Mouse (Mus musculus): ENCODE measurements at regions not wholly inside any gene's neighbourhood (a gene's known extent, or its start where the extent isn't known, plus 50 kb on each side); places are given as distances from the start of the nearest gene placed in this dataset.
"Not testable (repeated sequence)": the region's sequence is repeated elsewhere in the genome, so short reads cannot be mapped to it uniquely, and the experiment has no call there.

GRCm38 (mm10) chr10:66657520-66657919, 438.4 kb upstream of the Jmjd1c start:
- Histone ChIP-seq H3K4me1 (no peaks in the 10 kb centered on the region), H3K27ac (no peak overlapping the region), H3K4me3 (no peak overlapping the region), H3K9me3 (replicated peaks) (no peaks in the 10 kb centered on the region), H3K9ac (no peak overlapping the region), H3K27me3 (replicated peaks) (no peaks in the 10 kb centered on the region), H3K4me2 (no peak overlapping the region), H3K36me3 (no peaks in the 10 kb centered on the region)
- ATAC-seq: no peak
- 72% methylated on average over 5 of the region's 5 CpGs for WGBS (ENCODE audit: insufficient replicate concordance)

- H3K4me2 ChIP-seq: no peak overlapping the region
- H3K9ac ChIP-seq: no peak overlapping the region
- peaks cover 27% of the 10 kb centered on the region for H3K9me3 ChIP-seq (replicated peaks)
- WGBS (ENCODE audit: insufficient replicate concordance): 63% methylated on average over 6 of the region's 6 CpGs
- H3K27ac ChIP-seq: no peak overlapping the region
- no peaks in the 10 kb centered on the region for H3K4me1 ChIP-seq
- H3K4me3 ChIP-seq: no peak overlapping the region
- no peaks in the 10 kb centered on the region for H3K27me3 ChIP-seq (replicated peaks)
- no peaks in the 10 kb centered on the region for H3K36me3 ChIP-seq
- ATAC-seq: no peak
Observed at GRCm38 (mm10) chr10:66683160-66683559, 412.8 kb upstream of the Jmjd1c start.

DNA sequence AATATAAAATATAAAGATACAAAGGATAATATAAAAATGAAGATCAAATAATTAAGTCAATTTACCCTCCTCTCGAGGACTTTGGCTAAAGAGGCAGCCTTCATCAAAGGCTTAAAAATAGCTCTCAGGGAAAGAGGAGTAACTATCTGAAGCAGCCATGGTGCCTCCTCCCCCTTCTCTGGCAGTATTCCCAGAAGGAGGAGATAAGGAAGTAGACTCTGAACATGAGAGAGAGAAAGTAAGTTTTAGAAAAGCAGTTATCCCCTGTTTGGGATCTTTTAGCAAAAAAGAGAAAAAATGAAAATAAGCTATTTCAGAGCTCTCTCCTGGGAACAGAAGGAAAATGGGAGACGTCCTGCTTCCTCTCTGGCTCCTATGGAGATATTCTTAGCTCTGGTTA, 406.7 kb upstream of the Jmjd1c start:
- H3K27ac ChIP-seq; H3K4me1 ChIP-seq; H3K36me3 ChIP-seq; H3K27me3 ChIP-seq (replicated peaks); ATAC-seq; H3K9ac ChIP-seq; H3K4me3 ChIP-seq; H3K4me2 ChIP-seq: not testable (repeated sequence)
- H3K9me3 ChIP-seq (replicated peaks): peaks cover 38% of the 10 kb centered on the region
- WGBS (ENCODE audit: insufficient replicate concordance): 47% methylated on average over 2 of the region's 2 CpGs

GRCm38 (mm10) chr10:66694549-66695285, 401.2 kb upstream of the Jmjd1c start:
- Histone ChIP-seq H3K27me3 (replicated peaks) (no peaks in the 10 kb centered on the region), H3K27ac (no peak overlapping the region), H3K4me3 (no peak overlapping the region), H3K4me2 (no peak overlapping the region), H3K9ac (no peak overlapping the region), H3K9me3 (replicated peaks) (peaks cover 41% of the 10 kb centered on the region), H3K4me1 (no peaks in the 10 kb centered on the region), H3K36me3 (no peaks in the 10 kb centered on the region)
- 68% methylated on average over 11 of the region's 11 CpGs for WGBS (ENCODE audit: insufficient replicate concordance)
- ATAC-seq: no peak

- H3K9me3 ChIP-seq (replicated peaks): peaks cover 54% of the 10 kb centered on the region
- WGBS (ENCODE audit: insufficient replicate concordance): 74% methylated on average over 9 of the region's 9 CpGs
- H3K4me1 ChIP-seq; H3K27me3 ChIP-seq (replicated peaks); H3K9ac ChIP-seq; H3K4me2 ChIP-seq; H3K27ac ChIP-seq; H3K36me3 ChIP-seq; H3K4me3 ChIP-seq; ATAC-seq: not testable (repeated sequence)
Observed at GRCm38 (mm10) chr10:66714926-66715325, 381.0 kb upstream of the Jmjd1c start.

DNA sequence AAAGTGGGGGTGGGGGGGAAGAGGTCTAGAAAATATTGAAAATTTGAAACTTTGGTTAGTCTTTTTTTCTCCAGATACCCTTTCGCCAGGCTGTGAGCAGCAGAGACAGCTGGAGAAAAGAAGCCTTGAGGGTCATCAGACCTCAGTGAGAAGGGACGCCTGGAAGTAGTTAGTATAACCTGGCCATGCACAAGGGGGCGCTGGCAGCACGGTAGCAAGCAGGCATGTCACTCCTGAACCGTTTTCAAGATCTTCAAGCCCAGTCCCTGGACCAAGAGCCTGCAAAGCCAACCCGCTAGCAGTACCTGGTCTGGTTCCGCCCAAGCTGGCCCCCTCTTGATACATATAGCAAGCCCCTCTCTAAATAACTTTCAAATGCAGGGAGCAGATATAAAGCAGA, 378.0 kb upstream of the Jmjd1c start:
- Histone ChIP-seq H3K4me3 (no peak overlapping the region), H3K4me2 (no peak overlapping the region), H3K4me1 (no peaks in the 10 kb centered on the region), H3K27me3 (replicated peaks) (no peaks in the 10 kb centered on the region), H3K36me3 (no peaks in the 10 kb centered on the region), H3K9ac (no peak overlapping the region), H3K9me3 (replicated peaks) (peaks cover 61% of the 10 kb centered on the region), H3K27ac (no peak overlapping the region)
- no peak for ATAC-seq
- WGBS (ENCODE audit: insufficient replicate concordance): 66% methylated on average over 7 of the region's 7 CpGs

DNA sequence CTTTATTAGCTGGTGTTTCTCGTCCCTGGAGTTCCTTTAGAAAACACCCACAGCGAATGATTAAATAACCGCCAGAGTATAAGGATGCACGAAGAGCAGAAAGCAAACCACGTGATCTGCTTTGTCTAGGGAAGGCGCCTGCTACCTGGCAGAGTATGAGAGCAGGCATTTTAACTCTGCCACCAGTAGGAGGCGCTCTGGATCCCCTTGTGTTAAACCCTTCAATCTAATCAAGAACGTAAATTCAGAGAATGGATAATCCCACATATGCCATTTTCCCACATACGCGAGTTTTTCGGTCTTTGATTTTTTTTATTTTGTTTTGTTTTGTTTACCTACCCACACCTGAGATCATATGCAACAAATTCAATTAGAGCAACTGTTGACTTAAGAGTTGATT, 376.1 kb upstream of the Jmjd1c start:
- Histone ChIP-seq H3K27me3 (replicated peaks) (no peaks in the 10 kb centered on the region), H3K4me1 (no peaks in the 10 kb centered on the region), H3K27ac (no peak overlapping the region), H3K36me3 (no peaks in the 10 kb centered on the region), H3K4me3 (no peak overlapping the region), H3K4me2 (no peak overlapping the region), H3K9me3 (replicated peaks) (peaks cover 51% of the 10 kb centered on the region), H3K9ac (no peak overlapping the region)
- 81% methylated on average over 11 of the region's 11 CpGs for WGBS (ENCODE audit: insufficient replicate concordance)
- ATAC-seq: no peak

DNA sequence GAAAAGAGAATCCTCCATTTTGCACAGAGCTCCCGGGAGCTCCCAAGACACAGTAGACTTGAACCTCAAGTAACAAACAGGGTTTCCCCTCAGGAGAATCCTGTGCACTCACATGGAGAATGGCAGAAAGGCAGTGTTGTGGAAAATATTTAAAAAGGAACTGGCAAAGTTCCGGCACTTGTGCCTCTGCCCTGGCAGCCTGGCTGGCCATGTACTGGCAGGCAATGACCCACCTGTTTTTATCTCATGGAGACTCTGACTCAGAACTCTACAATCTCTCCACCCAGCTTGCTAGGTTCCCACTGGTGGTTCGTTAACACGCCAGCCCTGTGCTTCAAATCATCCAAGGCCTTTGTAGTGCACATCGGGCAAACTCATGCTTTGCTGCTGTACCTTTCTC, 362.3 kb upstream of the Jmjd1c start:
- Histone ChIP-seq H3K27me3 (replicated peaks) (no peaks in the 10 kb centered on the region), H3K27ac (no peak overlapping the region), H3K4me2 (no peak overlapping the region), H3K9ac (no peak overlapping the region), H3K9me3 (replicated peaks) (peaks cover 13% of the 10 kb centered on the region), H3K36me3 (no peaks in the 10 kb centered on the region), H3K4me3 (no peak overlapping the region), H3K4me1 (no peaks in the 10 kb centered on the region)
- WGBS (ENCODE audit: insufficient replicate concordance): 76% methylated on average over 5 of the region's 5 CpGs
- no peak for ATAC-seq

- Histone ChIP-seq H3K36me3 (no peaks in the 10 kb centered on the region), H3K27me3 (replicated peaks) (no peaks in the 10 kb centered on the region), H3K9ac (no peak overlapping the region), H3K4me1 (no peaks in the 10 kb centered on the region), H3K4me2 (no peak overlapping the region), H3K9me3 (replicated peaks) (peaks cover 8% of the 10 kb centered on the region), H3K4me3 (no peak overlapping the region), H3K27ac (no peak overlapping the region)
- no peak for ATAC-seq
- 56% methylated on average over 5 of the region's 5 CpGs for WGBS (ENCODE audit: insufficient replicate concordance)
Observed at GRCm38 (mm10) chr10:66734853-66735252, 361.1 kb upstream of the Jmjd1c start.

DNA sequence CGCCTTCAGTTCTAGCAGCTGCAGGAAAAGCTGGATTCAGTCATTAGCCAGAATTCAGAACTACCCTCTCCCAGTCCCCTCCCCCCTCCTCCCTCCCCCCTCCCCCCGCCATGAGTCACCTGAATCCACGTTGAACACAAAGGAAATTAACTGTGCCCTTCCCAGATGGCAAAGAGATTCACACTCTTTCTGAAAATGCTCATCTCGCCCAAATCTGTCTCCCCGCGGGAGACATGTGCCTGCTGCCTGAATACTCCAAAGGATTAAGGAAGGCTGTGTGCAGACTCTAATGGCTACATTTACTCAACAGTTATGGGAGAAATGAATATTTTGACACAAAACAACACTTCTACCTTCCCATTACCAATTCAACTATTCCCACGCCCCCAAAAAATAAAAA, 356.9 kb upstream of the Jmjd1c start:
- no peak overlapping the region for H3K4me2 ChIP-seq
- H3K9ac ChIP-seq: no peak overlapping the region
- H3K4me1 ChIP-seq: no peaks in the 10 kb centered on the region
- no peak overlapping the region for H3K27ac ChIP-seq
- no peak for ATAC-seq
- no peaks in the 10 kb centered on the region for H3K27me3 ChIP-seq (replicated peaks)
- H3K36me3 ChIP-seq: no peaks in the 10 kb centered on the region
- H3K4me3 ChIP-seq: no peak overlapping the region
- whole genome bisulfite sequencing (ENCODE audit: insufficient replicate concordance): 75% methylated on average over 6 of the region's 7 CpGs
- no peaks in the 10 kb centered on the region; the same call in 1 of the 2 replicates for H3K9me3 ChIP-seq (replicated peaks)

DNA sequence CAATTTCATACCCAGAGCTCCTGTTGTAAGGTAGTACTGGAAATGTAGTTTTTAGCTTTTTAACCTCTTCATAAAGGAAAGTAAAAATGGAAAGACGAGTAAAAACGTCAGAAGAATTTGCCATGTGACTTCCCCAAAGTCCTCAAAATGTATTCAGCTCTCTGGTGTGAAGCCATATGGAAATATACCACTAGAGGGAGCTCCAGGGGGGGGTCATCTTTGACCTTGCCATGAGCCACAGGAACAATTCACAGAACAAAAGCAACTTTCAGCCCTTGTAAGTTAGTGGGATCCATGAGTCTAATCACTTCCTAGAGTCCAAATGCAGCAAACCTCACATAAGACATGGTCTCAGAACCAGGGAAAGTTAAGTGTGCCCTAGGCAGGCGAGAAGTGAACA, 354.1 kb upstream of the Jmjd1c start:
- Histone ChIP-seq H3K4me2 (no peak overlapping the region), H3K27ac (no peak overlapping the region), H3K9ac (no peak overlapping the region), H3K36me3 (no peaks in the 10 kb centered on the region), H3K4me3 (no peak overlapping the region), H3K4me1 (no peaks in the 10 kb centered on the region), H3K27me3 (replicated peaks) (no peaks in the 10 kb centered on the region), H3K9me3 (replicated peaks) (no peaks in the 10 kb centered on the region; the same call in 1 of the 2 replicates)
- 32% methylated on average over 3 of the region's 3 CpGs for WGBS (ENCODE audit: insufficient replicate concordance)
- ATAC-seq: no peak

DNA sequence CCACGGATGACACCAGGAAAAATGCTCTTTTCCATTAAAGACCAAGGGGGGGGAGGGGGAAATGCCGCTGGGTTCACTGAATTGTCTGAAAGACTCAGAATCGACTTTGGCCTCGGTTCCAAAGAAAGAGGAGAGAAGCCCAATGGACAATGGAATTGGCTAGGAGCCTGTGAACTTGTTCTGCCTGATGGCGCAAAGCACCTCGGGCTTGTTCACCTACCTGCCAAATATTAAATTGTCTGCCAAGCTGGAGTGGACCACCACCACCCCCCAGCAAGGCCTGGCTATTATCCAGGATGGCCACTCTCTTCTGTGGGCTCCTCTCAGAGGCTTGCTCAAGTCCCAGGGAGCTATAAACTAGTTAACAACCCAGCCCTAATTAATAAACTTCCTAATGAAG, 352.7 kb upstream of the Jmjd1c start:
- WGBS (ENCODE audit: insufficient replicate concordance): 58% methylated on average over 6 of the region's 6 CpGs
- no peaks in the 10 kb centered on the region for H3K27me3 ChIP-seq (replicated peaks)
- H3K9me3 ChIP-seq (replicated peaks): no peaks in the 10 kb centered on the region
- no peak overlapping the region for H3K4me3 ChIP-seq
- H3K4me1 ChIP-seq: no peaks in the 10 kb centered on the region
- no peaks in the 10 kb centered on the region for H3K36me3 ChIP-seq
- H3K9ac ChIP-seq: no peak overlapping the region
- H3K27ac ChIP-seq: no peak overlapping the region
- ATAC-seq: no peak
- H3K4me2 ChIP-seq: no peak overlapping the region

- Histone ChIP-seq H3K4me1 (no peaks in the 10 kb centered on the region), H3K9ac (no peak overlapping the region), H3K4me3 (no peak overlapping the region), H3K36me3 (no peaks in the 10 kb centered on the region), H3K4me2 (no peak overlapping the region), H3K9me3 (replicated peaks) (no peaks in the 10 kb centered on the region), H3K27ac (no peak overlapping the region), H3K27me3 (replicated peaks) (no peaks in the 10 kb centered on the region)
- ATAC-seq: no peak
- 83% methylated on average over 10 of the region's 10 CpGs for WGBS (ENCODE audit: insufficient replicate concordance)
Observed at GRCm38 (mm10) chr10:66745871-66746270, 350.1 kb upstream of the Jmjd1c start.

Data from liver, embryonic 12.5 days (tissue).